Mouse (Mus musculus): ENCODE results near the gene Ssc5d. TPM values are rescaled to one million over a fixed set of nuclear protein-coding genes. Genes with fewer than 3 reads are reported as not detected.

Gene Ssc5d
- polyA plus RNA-seq (2012; ENCODE audit: low replicate concordance), result 0.38 and 0.55 TPM in 2 replicates

DNA sequence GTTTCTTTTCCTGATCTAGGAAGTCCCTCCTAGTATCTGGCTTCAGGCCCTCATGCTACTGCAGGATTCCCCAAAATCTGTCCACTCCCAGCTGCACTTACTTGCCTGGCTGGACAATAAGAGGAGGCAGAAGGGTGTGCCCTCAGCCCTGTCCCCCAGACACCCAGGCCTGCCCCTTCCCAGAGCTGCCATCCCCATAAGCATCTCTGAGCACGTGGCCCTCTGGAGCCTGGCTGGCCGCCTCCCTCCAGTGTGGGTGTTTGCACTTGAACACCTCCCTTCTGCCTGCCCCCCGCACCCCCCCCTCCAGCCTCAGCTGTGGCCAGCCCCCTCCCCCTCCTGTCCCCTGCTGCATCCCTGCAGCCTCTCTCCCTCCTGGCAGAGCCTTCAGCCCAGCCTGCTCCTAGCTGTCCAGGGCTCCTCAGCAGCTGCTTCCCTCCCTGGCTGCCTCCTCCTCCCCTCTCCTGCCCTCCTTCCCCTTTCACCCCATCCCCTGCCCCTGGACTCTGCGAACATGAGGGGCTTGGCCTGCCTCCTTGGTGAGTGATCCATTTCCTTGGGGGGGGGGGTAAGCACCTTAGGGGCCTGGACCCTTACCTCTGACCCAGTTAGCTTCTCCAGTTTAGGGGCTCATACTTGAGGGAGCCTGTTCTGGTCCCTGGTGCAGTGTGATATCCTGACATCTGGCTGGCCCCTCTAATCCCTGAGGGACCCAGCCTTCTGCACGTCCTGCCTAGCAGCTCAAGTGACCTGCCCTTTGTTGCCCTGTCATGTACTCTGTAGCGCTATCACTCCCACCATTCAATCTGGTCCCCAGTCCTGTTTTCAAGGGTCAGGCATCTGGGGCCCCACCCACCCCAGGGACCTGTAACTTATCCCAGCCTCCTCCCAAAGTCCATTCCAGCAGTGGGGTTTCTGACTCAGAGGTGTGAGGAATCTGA lies at the start of gene Ssc5d:
Ssc5d (plus strand) TSS at position 345 of the 941 bp plus-strand sequence.

DNA sequence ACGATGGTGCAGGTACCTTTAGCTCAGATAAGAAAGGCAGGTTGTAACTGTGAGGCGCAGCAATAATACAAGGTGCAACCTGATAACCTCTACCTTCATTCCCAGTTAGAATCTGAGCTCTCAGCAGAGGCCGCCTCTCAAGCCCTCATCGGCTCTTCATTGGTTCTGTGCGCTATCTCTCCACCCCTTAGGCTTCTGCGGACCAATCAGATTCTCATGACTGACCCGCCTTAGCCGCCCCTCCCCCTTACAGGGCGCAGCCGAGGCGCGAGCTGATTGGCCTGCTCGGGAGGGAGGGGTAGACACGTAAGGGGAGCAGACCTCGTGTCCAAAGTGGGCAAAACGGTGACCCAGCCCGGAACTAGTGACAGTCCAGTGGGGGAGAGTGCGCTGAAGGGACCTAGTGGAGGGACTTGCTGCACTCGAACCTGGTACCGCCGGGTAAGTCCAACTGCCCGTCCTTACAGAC lies 48.8 kb upstream of the Ssc5d start, which contains the start of gene Isoc2a:
Isoc2a (plus strand) TSS at position 401 of the 469 bp plus-strand sequence.

DNA sequence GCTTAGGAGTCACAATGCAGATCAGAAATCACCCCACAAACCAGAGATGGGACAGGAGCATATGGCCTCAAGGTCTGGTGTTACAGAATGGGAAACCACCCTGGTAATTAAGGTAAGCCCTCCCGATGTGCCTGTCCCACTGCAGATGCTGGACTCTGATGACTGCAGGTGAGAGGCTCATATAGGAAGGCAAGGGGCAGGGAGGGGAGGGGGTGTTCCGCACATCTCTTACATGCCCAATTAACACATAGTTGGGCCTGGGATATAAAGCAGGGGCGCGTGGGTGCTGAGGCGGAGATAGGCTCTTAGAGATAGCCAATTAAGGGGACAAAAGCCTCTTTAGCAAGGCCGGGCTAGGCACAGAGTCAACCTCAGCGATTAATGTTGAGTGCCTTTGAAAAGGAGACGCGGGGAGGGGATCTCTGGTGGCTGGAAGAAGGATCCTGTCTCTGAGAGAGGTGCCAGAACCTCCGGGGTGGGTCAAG lies 19.1 kb upstream of the Ssc5d start, which contains the start of gene Gm36210:
Gm36210 (minus strand) TSS at position 51 of the 485 bp plus-strand sequence.

DNA sequence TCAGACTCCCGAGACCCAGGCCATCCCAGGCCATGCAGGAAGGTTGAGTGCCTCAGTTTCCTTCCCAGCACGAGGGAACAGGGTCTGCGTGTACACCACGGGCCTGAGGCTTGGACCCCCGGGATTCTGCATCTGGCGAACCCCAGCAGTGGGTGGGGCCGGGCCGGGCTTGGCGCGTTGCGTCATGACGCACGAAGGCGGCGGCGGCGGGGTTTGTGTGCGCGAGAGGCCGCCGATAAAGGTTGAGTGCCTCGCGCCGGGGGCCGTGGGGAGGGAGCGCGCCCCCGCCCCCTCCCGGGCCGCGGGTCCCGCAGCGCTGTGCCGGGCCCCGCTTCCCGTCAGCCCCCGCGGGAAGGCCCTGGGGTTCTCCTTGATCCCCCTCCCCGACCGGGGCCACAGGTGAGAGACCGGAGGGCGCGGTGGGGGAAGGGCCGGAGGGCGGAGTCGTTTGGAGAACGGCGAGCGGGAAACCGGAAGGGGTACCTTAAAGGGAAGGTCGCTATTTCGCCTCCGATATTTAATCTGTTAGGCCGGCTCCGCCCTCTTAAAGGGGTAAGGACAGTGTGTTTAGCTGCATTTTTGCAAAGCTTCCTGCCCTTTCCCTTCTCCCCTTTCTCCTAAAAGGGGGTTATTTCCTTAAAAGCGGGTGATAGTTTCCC lies 10.4 kb upstream of the Ssc5d start, which contains the start of gene Zfp628:
Zfp628 (plus strand) TSS at position 211 of the 659 bp plus-strand sequence.

DNA sequence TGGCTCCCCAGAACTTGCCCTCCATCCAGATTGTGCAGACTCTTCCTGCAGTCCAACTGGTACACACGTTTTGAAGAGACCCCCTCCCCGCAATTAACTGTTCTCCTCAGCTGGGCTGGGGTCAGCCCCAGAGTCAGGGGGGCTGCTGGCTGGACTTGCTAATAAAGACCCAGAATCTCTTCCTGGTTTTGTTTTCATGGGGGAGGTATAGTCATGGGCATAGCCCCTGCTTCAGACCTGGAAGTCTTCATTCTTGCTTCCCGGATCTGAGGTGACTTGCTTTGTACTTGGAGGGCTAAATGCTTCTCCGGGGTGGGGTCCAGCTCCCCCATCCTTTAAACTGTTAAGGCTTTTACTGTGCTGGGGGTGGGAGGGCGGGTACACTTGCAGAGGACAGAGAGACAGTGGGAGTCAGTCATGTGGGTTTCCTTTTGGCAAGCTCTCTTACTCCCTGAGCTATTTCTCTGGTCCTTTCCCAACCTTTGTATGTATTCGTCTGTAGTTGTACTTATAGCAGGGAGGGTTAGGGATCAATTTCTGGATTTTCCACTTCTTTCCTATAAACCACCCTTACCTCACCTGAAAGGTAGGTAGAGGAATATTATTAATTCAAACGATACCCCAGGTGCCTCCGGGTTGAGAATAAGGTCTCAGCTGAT lies 3.6 kb upstream of the Ssc5d start, which contains the start of gene Nat14:
Nat14 (plus strand) TSS at position 205 of the 659 bp plus-strand sequence.

DNA sequence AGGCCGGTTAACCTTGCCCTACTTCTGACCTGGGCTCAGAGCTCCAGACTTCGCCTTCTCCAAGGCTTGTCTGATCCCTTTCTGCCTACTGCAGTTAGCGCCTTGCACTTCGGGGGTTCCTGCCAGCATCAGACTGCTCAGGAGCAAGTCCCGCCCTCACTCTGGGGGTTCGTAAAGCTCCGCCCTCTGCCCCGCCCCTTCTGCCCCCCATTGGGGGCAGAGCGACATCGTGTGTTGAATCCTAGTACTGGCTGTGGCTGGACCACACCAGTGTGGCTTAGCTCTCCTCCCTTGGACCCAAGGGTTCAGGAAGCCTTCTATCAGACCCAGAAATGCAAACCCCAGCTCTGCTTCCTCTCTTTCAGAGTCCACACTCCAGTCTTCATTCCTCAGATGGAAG lies 38.7 kb downstream of the Ssc5d start, which contains the start of gene Sbk2:
Sbk2 (minus strand) TSS at position 135 of the 400 bp plus-strand sequence.

DNA sequence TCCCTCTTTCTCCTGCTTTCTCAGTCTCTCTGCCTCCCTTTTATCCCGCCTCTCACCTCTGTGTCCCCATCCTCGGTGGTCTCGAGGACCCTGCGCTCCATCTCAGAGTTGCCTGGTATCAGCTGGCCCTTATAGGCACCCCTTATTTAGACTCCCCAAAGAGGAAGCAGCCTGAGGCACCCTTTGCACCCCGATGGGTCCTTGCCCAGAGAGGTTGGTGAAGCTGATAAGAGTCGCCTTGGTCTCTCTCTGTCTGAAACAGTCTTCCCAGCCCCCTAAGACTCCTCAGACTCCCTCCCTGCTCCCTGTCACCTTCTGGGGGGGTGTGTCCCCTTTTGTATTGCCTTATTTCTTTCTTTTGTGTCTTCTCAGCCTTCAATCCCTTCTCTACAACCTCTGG lies 45.5 kb downstream of the Ssc5d start, which contains the start of gene Sbk3:
Sbk3 (minus strand) TSS at position 101 of the 400 bp plus-strand sequence.

Other genes starting within 250 kb of the Ssc5d start
- 171 and 194 TPM in 2 replicates for gene Hspbp1, start 240.7 kb upstream of the Ssc5d start, polyA plus RNA-seq (2012; ENCODE audit: low replicate concordance)
- 0.20 TPM in 2 replicates for gene Brsk1, start 235.2 kb upstream of the Ssc5d start, polyA plus RNA-seq (2012; ENCODE audit: low replicate concordance)
- 0.17 TPM in 1 of 2 replicates, not detected in the other for gene Tmem150b, start 200.5 kb upstream of the Ssc5d start, polyA plus RNA-seq (2012; ENCODE audit: low replicate concordance)
- 564 and 1,345 TPM in 2 replicates for gene Kmt5c, start 185.7 kb upstream of the Ssc5d start, polyA plus RNA-seq (2012; ENCODE audit: low replicate concordance)
- 70.9 and 249 TPM in 2 replicates for gene Cox6b2, start 172.7 kb upstream of the Ssc5d start, polyA plus RNA-seq (2012; ENCODE audit: low replicate concordance)
- gene Fam71e2, start 154.5 kb upstream of the Ssc5d start, polyA plus RNA-seq (2012; ENCODE audit: low replicate concordance), result not detected in 2 replicates
- gene Il11, start 142.9 kb upstream of the Ssc5d start, polyA plus RNA-seq (2012; ENCODE audit: low replicate concordance), result 0.17 and 0.43 TPM in 2 replicates
- not detected in 2 replicates for gene Tmem190, start 142.8 kb upstream of the Ssc5d start, polyA plus RNA-seq (2012; ENCODE audit: low replicate concordance)
- 141 and 302 TPM in 2 replicates for gene Tmem238, start 136.1 kb upstream of the Ssc5d start, polyA plus RNA-seq (2012; ENCODE audit: low replicate concordance)
- 2,040 and 3,887 TPM in 2 replicates for gene Rpl28, start 132.9 kb upstream of the Ssc5d start, polyA plus RNA-seq (2012; ENCODE audit: low replicate concordance)
- 297 and 1,174 TPM in 2 replicates for gene Ube2s, start 113.2 kb upstream of the Ssc5d start, polyA plus RNA-seq (2012; ENCODE audit: low replicate concordance)
- 0.09 TPM in 1 of 2 replicates, not detected in the other for gene Shisa7, start 81.1 kb upstream of the Ssc5d start, polyA plus RNA-seq (2012; ENCODE audit: low replicate concordance)
- 0.36 and 0.54 TPM in 2 replicates for gene Isoc2b, start 55.5 kb upstream of the Ssc5d start, polyA plus RNA-seq (2012; ENCODE audit: low replicate concordance)
- gene Isoc2a, start 48.6 kb upstream of the Ssc5d start, polyA plus RNA-seq (2012; ENCODE audit: low replicate concordance), result 2.1 and 10.8 TPM in 2 replicates
- gene Gm36210, start 19.3 kb upstream of the Ssc5d start, polyA plus RNA-seq (2012; ENCODE audit: low replicate concordance), result 0.27 TPM in 1 of 2 replicates, not detected in the other
- 71.6 and 77.8 TPM in 2 replicates for gene Zfp628, start 10.6 kb upstream of the Ssc5d start, polyA plus RNA-seq (2012; ENCODE audit: low replicate concordance)
- 2.4 and 2.5 TPM in 2 replicates for gene Nat14, start 3.8 kb upstream of the Ssc5d start, polyA plus RNA-seq (2012; ENCODE audit: low replicate concordance)
- gene Sbk2, start 38.6 kb downstream of the Ssc5d start, polyA plus RNA-seq (2012; ENCODE audit: low replicate concordance), result 0.20 and 0.42 TPM in 2 replicates
- not detected in 2 replicates for gene Sbk3, start 45.4 kb downstream of the Ssc5d start, polyA plus RNA-seq (2012; ENCODE audit: low replicate concordance)
- 12.4 and 20.9 TPM in 2 replicates for gene Zfp579, start 70.4 kb downstream of the Ssc5d start, polyA plus RNA-seq (2012; ENCODE audit: low replicate concordance)
- 84.6 and 112 TPM in 2 replicates for gene Zfp524, start 88.6 kb downstream of the Ssc5d start, polyA plus RNA-seq (2012; ENCODE audit: low replicate concordance)
- 21.6 and 58.9 TPM in 2 replicates for gene Fiz1, start 88.9 kb downstream of the Ssc5d start, polyA plus RNA-seq (2012; ENCODE audit: low replicate concordance)
- gene Gm44973, start 89.7 kb downstream of the Ssc5d start, polyA plus RNA-seq (2012; ENCODE audit: low replicate concordance), result 33.3 TPM in 1 of 2 replicates, not detected in the other
- 98.5 and 146 TPM in 2 replicates for gene Zfp865, start 94.6 kb downstream of the Ssc5d start, polyA plus RNA-seq (2012; ENCODE audit: low replicate concordance)
- gene Ccdc106, start 94.8 kb downstream of the Ssc5d start, polyA plus RNA-seq (2012; ENCODE audit: low replicate concordance), result 0.44 and 1.1 TPM in 2 replicates
- not detected in 2 replicates for gene 4632433K11Rik, start 108.3 kb downstream of the Ssc5d start, polyA plus RNA-seq (2012; ENCODE audit: low replicate concordance)
- gene Zfp784, start 112.7 kb downstream of the Ssc5d start, polyA plus RNA-seq (2012; ENCODE audit: low replicate concordance), result 2.2 and 2.8 TPM in 2 replicates
- 8.1 and 27.6 TPM in 2 replicates for gene Zfp580, start 125.8 kb downstream of the Ssc5d start, polyA plus RNA-seq (2012; ENCODE audit: low replicate concordance)
- 584 and 990 TPM in 2 replicates for gene U2af2, start 136.4 kb downstream of the Ssc5d start, polyA plus RNA-seq (2012; ENCODE audit: low replicate concordance)
- gene Epn1, start 154.4 kb downstream of the Ssc5d start, polyA plus RNA-seq (2012; ENCODE audit: low replicate concordance), result 1,843 and 1,854 TPM in 2 replicates
- not detected in 2 replicates for gene Rfpl4, start 191.2 kb downstream of the Ssc5d start, polyA plus RNA-seq (2012; ENCODE audit: low replicate concordance)
- not detected in 2 replicates for gene Rasl2-9, start 200.2 kb downstream of the Ssc5d start, polyA plus RNA-seq (2012; ENCODE audit: low replicate concordance)
- gene Vmn1r55, start 223.9 kb downstream of the Ssc5d start, polyA plus RNA-seq (2012; ENCODE audit: low replicate concordance), result 0.02 TPM in 2 replicates

Data from leukemia stem cell, adult 10-12 weeks (primary cell).